Mouse (Mus musculus): Measurements from ENCODE around the gene Emid1.
"Not testable (repeated sequence)": the region's sequence is repeated elsewhere in the genome, so short reads cannot be mapped to it uniquely, and the experiment has no call there.

Emid1 gene

DNA sequence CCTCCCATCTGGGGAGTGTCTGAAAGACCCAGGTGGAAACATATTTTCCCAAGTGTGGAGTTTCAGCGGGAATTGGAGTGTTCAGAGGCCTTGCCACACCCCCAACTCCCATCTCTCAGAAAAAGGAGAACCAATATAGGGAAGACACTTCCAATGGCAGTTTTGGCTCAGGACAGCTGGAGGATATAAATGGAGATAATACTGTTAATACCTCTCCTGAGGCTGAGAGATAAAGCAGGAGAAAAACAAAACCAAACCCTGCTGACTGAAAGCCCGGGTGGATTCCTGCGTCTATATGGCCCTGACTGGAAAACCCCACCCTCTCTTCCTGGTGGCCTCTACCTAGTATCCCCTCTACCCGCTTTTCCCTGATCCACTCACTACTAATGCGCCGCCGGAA, 49.7 kb downstream of the Emid1 start:
- no peak for DNase-seq

DNA sequence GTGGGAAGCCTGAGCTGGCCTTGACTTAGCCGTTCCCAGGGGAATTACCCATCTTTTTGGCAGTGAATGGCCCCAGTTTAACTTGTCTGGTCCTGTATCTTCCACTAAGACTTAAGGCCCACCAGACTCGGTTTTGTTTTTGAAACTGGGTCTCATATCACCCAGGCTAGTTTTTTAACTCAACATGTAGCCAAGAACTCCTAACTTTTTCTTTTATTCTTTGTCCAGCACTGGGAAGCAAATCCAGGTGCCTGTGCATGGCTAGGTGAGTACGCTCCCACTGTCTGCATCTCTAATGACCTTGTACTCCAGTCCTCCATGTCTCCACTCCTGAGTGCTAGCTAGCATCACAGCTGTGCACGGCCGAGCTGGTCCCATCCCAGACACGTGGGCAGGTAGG, 50.4 kb downstream of the Emid1 start:
- DNase-seq, result no peak

DNA sequence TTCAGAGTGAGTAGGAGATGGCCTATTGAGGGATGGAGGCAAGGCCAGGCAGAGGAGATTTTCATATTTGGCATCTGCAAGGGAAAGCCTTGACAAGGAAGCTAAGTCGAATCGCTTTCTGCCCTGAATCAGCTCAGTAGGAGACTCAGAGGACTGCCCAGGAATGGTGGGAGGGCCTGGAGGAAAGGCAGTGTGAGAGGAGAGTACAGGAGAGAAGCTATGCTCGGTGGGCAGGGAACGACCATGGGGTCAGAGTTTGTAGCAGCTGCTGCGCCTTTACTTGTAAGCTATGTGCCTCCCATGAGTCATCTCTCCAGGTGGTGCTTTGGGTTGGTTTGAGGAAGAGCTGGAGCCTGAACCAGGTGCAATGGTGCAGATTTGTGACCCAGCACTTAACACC, 51.3 kb downstream of the Emid1 start:
- no peak for DNase-seq

DNA sequence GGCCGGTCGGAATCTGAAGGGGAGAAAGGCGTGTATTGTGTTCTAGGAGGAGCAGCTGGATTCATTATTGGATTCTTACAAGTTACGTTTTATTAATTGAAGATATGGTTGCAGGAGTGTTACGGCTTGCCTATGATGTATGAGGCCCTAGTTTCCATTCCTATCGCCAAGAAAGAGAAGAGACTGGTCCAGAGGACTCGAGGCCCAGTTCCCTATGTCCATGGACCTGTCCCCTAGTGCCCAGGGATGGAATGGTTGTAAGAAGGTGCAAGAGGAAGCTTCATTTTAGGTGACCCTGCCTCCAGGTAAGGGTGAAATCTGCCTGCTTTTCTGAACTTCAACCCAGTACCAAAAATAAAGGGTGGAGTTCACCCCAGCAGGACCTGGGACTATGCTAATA, 51.8 kb downstream of the Emid1 start:
- DNase-seq, result peak; percentile 25

DNA sequence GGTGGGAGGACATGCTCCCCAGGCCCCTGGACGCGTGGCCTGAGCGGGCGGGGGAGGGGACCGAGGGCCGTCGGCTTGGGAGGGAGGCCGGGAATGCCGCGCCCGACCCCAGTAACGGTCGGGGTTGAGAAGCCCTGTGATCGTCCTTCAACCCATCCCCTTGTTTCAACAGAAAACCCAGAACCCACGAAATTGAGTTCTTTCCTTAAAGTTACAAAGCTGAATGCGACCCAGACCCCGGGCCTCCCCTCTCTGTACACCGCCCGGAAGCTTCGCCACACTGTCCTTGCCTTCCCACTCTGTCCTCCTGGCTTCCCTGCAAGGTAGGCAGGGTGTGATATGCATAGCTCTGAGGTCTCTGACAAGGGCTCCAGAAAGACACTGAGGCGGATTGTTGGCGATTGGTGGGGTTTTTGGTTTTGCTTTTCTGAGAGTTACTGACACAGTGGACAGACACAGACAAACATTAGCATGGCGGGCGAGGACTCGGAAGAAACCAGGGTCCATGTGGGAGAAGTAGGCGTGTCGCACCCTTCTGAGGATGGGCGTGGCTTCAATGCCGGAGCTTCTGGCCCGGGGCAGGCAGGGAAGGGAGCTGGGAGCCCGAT, 52.4 kb downstream of the Emid1 start:
- peak; percentile 92 for DNase-seq

DNA sequence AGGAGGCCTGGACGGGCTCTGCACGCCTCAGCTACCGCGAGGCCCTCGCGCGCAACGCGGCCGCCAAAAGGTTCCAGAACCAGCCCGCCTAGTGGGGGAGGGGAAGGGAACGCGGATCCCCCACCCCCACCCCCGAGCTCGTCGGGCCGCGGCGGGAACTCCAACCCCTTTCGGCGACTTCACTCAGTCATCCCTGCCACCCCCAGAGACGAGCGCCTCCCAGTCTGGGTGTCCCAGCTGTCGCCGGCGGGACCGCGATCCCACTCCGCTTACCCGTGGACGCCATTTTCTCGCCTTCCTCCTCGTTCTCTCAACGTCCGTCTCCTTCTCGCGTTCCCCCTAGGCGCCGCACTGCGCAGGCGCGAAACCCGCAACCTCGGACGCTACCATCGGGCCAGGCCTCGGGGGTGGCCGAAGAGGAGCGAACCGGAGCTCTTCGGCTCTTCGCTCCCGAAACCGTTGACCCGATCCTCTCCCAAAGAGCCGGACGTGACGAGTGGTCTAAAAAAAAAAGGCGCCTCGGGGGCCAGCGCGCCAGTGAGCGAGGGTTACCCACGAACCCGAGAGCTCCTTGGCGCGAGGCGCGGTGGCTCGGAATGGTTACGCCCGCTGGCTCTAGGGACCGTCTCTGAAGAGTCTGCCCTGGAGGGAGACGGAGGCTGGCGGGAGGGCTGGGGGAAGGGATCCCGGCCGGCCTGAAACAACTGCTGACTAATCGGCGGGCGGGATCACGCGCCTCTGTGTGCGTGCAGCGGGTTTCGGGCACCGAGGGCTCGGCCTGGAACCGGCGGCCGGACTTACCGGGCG, 53.1 kb downstream of the Emid1 start, which contains the start of the genes Rhbdd3 and Ewsr1:
Gene Rhbdd3 (plus strand): TSS at position 191 of the 807 bp plus-strand sequence.
Gene Ewsr1 (minus strand): TSS at position 531 of the 807 bp plus-strand sequence.
- DNase-seq, result peak; percentile 96

DNA sequence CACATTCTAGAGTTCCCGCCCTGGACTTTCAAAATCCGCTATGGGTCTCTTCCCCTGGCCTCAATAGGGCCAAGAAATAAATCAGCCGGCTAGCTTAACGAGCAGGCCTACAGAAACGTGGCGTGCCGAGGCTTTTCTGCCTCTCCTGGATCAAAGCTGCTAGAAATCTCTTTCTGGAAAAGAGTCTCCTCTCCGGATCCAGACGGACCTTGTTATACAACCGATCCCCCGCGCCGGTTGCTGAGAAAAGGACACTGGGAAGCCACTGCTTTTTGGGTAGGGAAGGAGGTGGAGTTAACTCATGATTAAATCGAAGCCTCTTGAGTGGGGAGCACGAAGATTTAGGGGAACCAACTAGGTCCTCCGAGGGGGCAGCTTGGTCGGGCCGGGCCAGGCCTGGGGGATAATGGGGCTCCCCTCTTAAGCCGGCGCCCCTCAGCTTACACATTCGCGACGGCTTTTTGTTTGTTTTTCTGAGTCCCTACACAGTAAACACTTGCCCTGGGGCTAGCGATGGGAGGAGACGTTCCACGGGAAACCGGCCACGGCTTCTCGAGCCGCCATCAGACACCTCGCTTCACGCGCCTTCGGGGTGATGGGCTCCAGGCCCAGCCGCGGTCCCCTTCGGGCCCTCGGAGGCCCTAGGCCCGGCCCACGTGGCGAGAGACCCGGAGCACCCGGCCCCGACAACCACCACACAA, 53.9 kb downstream of the Emid1 start:
- peak; percentile 41 for DNase-seq

DNA sequence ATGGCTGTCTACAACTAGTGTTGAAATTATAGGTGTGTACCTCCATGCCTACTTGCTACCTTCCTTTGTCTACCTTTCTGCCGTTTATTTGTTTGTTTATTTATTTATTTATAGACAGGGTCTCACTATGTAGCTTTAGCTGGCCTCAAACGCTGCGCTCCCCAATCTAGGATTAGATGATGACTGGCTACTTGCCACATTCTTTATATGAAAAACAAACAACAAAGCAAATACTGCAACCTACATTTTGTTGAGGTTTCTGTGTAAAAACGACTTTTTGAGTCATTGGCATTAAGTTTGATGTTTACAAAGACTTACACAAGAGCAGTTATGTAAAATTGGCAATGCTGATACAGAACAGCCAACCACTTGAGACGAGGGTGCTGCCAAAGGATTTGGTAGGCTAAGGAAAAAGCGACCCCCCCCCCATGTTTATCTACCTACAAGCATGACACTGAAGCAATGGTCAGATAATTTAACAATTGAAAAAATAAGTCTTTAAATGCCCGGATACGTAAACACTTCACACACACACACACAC, 55.5 kb downstream of the Emid1 start:
- no peak for DNase-seq

DNA sequence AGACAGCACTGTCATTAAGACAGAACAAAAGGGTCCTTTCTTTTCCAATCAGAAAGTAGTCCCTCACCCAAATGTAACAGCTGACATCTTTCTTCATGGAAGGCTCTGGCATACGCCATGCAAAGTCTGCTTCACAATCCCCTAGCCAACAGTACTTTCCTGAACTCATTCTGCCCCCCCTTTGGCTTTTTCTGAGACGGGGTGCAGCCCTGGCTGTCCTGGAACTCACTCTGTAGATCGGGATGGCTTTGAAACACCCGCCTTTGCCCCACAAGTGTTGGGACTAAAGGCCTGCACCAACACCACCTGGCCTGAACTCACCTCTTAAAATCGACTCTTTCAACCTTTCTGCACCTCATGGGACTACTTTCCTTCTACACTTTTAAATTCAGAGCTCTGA, 56.2 kb downstream of the Emid1 start:
- no peak for DNase-seq

DNA sequence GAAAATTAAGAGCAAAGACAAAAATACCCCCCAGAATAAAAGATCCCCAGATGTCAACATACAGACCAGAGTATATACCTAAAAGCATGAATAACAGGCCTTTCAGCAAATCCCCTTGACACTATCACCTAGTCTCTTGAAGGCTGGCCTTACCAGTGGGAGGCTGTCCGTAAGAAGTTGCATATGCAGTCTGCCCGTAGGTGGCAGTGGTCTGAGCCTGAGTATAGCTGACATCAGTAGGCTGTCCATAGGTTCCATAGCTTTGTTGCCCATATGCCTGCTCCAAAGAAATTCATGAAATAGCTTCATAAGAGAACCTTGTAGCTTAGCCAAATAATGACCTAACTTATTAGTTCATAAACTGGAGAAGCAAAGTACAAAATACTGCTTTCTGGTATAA, 60.4 kb downstream of the Emid1 start:
- peak; percentile 36 for DNase-seq

DNA sequence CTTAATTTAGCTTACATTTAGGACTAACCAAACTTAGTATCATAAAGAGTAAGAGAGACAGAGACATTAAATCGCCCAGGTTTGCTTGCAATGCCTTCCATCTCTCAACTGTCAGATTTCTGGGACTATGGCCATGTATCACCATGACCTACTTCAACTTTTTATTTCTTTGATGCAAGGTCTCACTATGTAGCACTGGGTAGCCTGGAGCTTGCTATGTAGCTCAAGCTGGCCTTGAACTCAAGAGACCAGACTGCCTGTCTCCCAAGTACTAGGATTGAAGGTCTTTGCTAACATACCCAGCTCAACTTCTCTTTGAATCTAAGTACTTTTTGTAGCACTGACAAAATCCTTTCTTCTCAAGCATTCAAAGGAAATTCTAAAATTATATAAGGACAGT, 62.9 kb downstream of the Emid1 start:
- DNase-seq, result no peak

DNA sequence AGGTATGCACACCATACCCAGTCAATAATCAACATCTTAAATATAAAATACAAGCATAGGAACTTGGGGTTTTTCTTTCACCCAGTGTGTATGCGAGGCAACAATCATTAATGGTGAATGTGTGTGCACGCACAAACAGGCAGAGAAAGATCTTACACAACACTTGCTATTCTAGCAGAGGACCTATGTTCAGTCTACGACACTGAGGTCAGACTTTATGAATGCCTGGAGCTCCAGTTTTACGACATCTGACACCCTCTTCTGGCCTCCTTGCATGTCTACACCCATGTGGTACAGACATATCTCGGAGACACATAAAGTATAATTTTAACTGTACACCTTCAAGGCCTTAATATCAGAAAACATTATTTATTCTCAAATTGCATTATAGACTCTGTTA, 75.2 kb downstream of the Emid1 start:
- not testable (repeated sequence) for DNase-seq

DNA sequence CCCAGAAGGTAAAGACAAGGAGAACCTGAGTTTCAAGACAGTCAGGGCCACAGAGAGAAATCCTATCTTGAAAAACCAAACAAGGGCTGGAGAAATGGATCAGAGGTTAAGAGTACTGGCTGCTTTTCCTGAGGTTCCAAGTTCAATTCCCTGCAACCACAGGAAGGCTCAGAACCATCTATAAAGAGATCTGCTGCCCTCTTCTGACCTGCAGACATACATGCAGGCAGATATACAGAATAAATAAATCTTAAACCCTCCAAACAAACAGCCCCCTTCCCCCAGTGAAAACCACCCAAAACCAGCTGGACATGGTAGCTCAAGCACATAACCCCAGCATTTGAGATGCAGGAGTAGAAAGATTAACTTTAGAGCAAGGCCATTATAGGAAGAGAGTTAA, 76.3 kb downstream of the Emid1 start:
- no peak for DNase-seq

DNA sequence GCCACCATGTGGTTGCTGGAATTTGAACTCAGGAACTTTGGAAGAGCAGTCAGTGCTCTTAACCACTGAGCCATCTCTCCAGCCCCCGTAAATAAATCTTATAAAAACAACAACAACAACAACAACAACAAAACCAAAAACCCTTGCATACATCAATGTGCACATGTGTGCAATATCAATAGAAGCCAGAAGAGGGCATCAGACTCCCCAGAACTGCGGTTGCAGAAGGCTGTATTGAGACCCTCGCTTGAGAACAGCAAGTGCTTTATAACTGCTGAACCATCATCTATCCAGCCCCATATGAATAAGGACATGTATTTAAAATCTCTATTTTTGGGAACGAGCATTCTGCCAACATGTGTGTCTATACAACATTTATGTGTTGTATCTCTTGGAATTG, 77.2 kb downstream of the Emid1 start:
- no peak for DNase-seq

DNA sequence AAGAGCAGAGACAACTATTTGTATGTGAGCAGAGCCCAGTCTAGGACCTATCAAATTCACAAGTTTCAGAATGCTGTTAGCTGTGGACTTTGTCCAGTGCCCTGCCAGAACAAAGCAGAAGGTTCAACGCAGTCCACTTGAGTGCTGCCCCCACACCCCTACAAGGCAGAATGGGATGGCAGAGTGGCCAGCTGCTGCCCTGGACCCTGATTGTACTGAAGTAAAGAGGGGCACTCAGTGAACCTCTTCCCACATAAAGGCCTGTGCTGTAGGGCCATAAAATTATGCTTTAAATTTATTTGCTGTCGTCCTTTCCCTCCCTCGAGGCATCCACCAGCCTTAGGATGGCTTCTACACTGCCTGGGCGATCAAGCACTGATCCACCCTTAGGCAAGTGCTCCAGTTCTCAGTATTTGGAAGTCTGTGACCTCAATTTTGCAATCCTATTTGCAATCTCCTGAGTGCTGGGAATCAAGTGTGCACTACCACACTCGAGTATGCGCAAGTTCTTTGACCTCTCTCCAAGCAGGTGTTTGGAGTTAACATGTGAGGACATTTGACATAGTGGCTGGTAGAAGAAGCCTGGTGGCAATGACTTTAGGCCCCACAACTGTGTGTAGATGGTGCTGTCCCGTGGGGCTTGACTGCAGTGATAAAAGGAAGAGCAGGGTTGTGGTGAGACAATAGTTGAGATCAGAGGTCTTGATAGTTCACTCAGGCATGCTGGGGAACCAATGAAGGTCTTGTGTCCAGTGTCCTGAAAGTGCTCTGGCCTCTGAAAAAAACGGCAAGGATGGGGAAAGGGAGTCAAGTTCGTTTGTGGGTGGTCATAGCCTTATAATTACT, 83.7 kb downstream of the Emid1 start:
- DNase-seq, result no peak

DNA sequence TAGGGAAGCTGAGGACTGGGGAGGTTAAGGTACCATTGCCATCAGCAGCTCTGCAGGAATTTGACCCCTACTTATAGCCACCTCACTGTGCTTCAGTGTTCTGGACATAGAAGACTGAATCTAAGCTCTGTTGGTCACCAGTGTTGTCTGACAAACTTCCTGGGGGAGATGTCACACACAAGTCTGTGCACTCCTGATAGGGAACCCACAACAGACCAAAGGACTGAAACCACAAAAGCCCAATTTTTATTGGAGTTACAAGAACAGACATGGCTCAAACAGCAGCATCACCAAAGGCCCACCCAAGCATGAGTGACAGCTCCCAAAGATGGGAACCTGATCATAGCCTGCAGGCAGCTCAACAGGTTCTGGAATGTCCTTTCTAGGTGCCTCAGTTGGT, 85.0 kb downstream of the Emid1 start:
- DNase-seq, result no peak

DNA sequence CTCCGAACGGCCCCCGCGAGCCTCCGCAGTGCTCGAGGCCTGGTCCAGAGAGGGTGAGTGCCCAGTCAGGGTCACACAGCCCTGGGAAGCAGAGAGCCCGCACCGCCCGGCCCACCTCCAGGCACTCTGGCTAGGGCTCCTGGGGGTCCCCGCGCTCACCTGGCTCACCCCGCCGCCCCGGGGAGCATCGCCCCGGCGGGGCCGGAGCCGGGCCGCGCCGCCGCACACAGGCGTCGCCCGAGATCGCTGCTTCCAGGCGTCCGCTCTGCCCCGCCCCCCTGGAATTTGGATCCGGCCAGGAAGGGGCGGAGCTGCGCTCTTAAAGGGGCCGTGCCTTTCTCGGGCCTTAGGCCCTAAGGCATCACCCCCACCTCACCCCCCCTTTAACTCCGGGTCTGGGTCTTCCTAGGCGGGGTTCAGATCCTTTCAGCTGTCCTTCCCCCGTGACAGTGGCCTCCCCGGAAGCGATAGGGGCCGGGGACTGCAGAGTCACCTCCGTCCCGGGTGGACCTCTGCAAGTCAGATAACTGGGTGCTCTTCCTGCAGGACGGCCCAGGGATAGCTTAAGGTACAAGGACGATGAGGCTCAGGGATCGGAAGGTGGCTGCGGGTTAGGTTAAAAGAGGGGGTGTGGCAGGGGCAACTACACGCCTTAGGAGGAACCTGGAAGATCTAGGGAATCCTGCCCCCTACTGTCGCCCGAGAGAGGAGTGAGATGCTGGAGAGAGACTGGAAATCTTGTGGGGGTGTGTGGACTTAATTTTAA, 86.8 kb downstream of the Emid1 start, which contains the start of gene Gas2l1:
Gene Gas2l1 (minus strand): TSS at position 272 of the 766 bp plus-strand sequence.
- peak; percentile 95 for DNase-seq

DNA sequence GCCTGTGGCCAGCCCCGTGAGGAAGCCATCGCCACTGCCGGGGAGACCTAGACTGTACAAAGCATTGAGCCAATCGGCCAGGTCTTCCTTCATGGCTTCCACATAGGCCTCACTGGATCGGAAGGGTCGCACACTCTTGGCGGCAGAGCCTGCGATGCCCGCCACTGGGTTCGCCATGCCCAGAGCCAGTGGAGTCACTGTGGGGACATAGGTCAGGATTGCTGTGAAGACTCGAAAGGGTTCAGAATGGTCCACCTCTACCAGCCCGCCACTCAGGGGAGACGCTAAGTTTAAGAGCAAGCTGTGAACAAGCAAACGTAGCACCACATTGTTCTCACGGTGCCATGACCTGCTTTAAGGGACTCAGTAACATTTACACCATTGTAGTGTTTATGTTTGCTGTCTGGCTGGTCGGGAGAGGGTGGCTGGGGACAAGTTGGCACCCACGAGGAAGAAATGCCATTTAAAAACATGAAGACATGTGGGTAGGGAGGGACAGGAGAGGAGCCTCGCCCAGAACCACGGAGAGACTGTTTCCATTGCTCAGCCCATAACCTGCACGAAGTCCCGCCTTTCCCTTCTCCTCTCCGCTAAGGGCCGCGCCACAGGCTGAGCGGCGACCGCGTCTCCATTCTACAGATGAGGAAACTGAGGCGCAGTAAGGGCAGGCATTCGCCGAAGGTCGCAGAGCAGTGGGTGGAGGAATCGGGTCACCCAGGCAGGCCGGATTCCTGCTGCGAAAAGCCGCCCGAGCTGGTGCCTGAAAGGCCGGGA, 87.6 kb downstream of the Emid1 start:
- no peak for DNase-seq

DNA sequence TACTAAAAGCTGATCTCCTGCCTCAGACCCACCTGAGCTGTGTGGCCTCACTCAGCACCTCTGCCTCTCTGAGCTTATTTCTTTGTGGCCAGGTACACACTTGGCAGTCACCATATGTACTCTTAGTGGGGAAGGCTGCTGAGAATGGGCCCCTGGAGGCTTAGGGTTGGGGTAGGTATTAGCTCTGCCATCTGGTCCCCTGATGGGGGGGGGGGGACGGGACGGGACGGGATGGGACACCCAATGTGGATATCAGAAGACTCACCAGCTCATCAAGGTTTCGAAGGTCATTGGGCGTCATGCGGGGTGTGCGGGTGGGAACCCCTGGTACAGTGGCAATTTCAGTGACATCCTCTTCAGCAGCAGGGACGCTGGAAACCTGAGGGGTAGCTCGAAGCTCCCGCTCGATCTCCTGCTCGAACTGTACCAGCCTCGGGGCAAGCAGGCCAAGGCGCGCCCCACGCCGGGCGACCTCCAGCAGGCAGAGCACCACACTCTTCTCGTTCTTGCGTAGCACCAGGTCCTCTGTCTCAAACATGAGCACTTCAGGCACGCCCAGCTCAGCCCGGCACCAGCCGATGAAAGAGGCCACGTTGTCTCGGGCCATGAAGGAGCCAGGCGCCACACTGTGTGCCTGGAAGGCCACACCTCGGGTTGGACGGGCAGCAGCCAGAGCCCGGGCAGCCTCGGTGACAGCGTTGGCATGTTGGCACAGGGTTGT, 88.3 kb downstream of the Emid1 start:
- no peak for DNase-seq

DNA sequence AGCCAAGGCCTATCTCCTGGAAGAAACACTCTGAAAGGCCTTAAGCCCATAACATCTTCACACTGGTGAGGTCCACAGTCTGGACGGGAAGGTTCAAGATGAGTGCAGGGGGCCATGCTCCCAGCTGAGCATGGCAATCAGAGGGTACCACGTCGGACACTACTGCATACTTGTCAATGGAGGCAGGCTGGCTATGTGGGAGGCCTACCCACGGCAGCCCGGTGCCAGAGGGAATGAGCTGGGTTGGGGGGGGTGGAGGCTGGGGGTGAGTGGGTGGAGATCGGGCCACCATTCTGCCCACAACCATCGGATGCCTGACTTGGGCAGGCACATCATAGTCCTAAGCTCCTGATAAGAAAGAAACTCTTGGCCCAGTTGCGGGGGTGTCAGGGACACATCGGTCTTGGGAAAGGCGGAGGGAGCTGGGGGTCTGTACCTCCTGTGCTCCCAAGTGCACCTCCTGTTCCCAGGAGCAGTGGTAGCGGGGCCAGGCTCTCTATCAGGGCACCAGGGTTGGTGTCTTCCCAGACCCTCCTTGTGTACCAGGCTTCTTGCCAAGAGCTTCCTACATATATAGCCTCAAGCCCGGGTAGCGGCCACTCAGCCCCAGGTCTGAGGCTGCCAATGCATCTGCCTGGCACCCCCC, 89.1 kb downstream of the Emid1 start:
- DNase-seq, result no peak

All from embryo, embryonic 11 days (tissue).